Mouse (Mus musculus) hindbrain, embryonic 11.5 days (tissue): ENCODE measurements around the gene Zfp2. TPM values are rescaled to one million over a fixed set of nuclear protein-coding genes. Genes with fewer than 3 reads are reported as not detected.

Source experiments
- polyA plus RNA-seq: library from polyadenylated mRNA; unstranded; fragments of >200 nt; fragmentation: Nextera tagmentation; extraction: Ambion mirVana; gene quantifications from 2 replicates; pipeline ENCODE4 v1.2.1, GENCODE M21; 2014

The Zfp2 gene
- polyA plus RNA-seq, 1 experiment from 2014 or later = 30.6 TPM

Other genes starting within 250 kb of the Zfp2 start
- 39.4 and 46.4 TPM in 2 replicates for gene Zfp354c, start 88.4 kb downstream of the Zfp2 start, polyA plus RNA-seq
- gene Zfp879, start 74.6 kb downstream of the Zfp2 start, polyA plus RNA-seq = 0.35 and 0.57 TPM in 2 replicates
- not detected in 2 replicates for gene Grm6, start 65.5 kb downstream of the Zfp2 start, polyA plus RNA-seq
- 15.5 and 16.4 TPM in 2 replicates for gene Zfp454, start 28.5 kb downstream of the Zfp2 start, polyA plus RNA-seq
- 1.8 and 2.1 TPM in 2 replicates for gene Zfp354b, start 15.5 kb upstream of the Zfp2 start, polyA plus RNA-seq
- gene 4933414I15Rik, start 27.6 kb upstream of the Zfp2 start, polyA plus RNA-seq = not detected in 2 replicates
- not detected in 2 replicates for gene Prop1, start 37.6 kb upstream of the Zfp2 start, polyA plus RNA-seq
- not detected in 2 replicates for gene Olfr1378, start 50.4 kb upstream of the Zfp2 start, polyA plus RNA-seq
- gene Olfr1377, start 65.8 kb upstream of the Zfp2 start, polyA plus RNA-seq = not detected in 2 replicates
- not detected in 2 replicates for gene Olfr51, start 87.4 kb upstream of the Zfp2 start, polyA plus RNA-seq
- not detected in 2 replicates for gene Olfr54, start 98.1 kb upstream of the Zfp2 start, polyA plus RNA-seq
- not detected in 2 replicates for gene Olfr1375, start 131.9 kb upstream of the Zfp2 start, polyA plus RNA-seq
- 9.1 and 10.5 TPM in 2 replicates for gene Zfp354a, start 143.1 kb upstream of the Zfp2 start, polyA plus RNA-seq